In genomic region chr11:23565761-23566160, GRCm38 (mm10) we compare ENCODE assay signal across 9 mouse cellular contexts. TPM values are rescaled to one million over a fixed set of nuclear protein-coding genes. Genes with fewer than 3 reads are reported as not detected.
DNase-seq lines count a peak whose midpoint lies in the region; ATAC-seq and TF ChIP-seq lines count a peak whose summit lies in the region.
"Had no signal": no experiment of that assay in that cellular context is flagged by ENCODE, and none has a peak within 500 bp of the region (broad histone marks: within the 10 kb centered on the region; RNA-seq: fewer than 3 reads in every experiment).

No protein-coding gene starts in this region.

- no peak overlapping the region for H3K9ac ChIP-seq in forebrain, postnatal 0 days
- no peak overlapping the region for H3K9ac ChIP-seq in hindbrain, embryonic 13.5 days

- H3K27ac ChIP-seq in forebrain, postnatal 0 days (ENCODE audit: low read depth, low read length): no peak overlapping the region
- H3K27ac ChIP-seq in hindbrain, embryonic 13.5 days: no peak overlapping the region

- peak; percentile 73 for TF ChIP-seq CTCF in G1E (IDR thresholded peaks at IDR 0.05; ENCODE audit: low read depth, low read length)
- TF ChIP-seq CTCF in forebrain, postnatal 0 days (IDR thresholded peaks at IDR 0.05; ENCODE audit: low read depth): peak; percentile 81

- H3K4me2 ChIP-seq in forebrain, postnatal 0 days (ENCODE audit: low read depth): no peak overlapping the region
- H3K4me2 ChIP-seq in hindbrain, embryonic 13.5 days: no peak overlapping the region

- ATAC-seq in G1E (ENCODE audit: extremely low read depth, insufficient number of reproducible peaks, low FRiP score, poor library complexity, severe bottlenecking): no peak
- peak; percentile 90 for ATAC-seq in forebrain, postnatal 0 days
- ATAC-seq in hindbrain, embryonic 13.5 days (ENCODE audit: low FRiP score): peak; percentile 69; the same call in 1 of the 2 replicates

- no peaks in the 10 kb centered on the region for H3K9me3 ChIP-seq in G1E (replicated peaks)
- H3K9me3 ChIP-seq in forebrain, postnatal 0 days (ENCODE audit: low read length): no peaks in the 10 kb centered on the region
- H3K9me3 ChIP-seq in hindbrain, embryonic 13.5 days: no peaks in the 10 kb centered on the region

- 65% methylated on average over 6 of the region's 6 CpGs for WGBS in forebrain, postnatal 0 days
- 60% methylated on average over 6 of the region's 6 CpGs for WGBS in hindbrain, embryonic 13.5 days

- DNase-seq in G1E (ENCODE audit: low spot score): peak; percentile 26
- peak; percentile 71 for DNase-seq in c-Kit-positive CD71-positive TER-119-positive erythroid progenitor cells, embryonic 14.5 days (ENCODE audit: low spot score)
- peak; percentile 74 for DNase-seq in forebrain, postnatal 0 days
- DNase-seq in layer of hippocampus, postnatal 14 days (ENCODE audit: low spot score in 2 of 2): peak; percentile 80 to 82
- DNase-seq in lung, postnatal 25 days (ENCODE audit: low spot score): peak; percentile 70
- peak; percentile 46 for DNase-seq in retina, postnatal 7 days (ENCODE audit: low read depth, low spot score)
- peak; percentile 37 for DNase-seq in urinary bladder, adult 2 months (ENCODE audit: low spot score)

- no peaks in the 10 kb centered on the region for H3K27me3 ChIP-seq in G1E (ENCODE audit: insufficient read depth, low read length)
- H3K27me3 ChIP-seq in forebrain, postnatal 0 days (ENCODE audit: insufficient read depth, low read length): no peaks in the 10 kb centered on the region
- no peaks in the 10 kb centered on the region for H3K27me3 ChIP-seq in hindbrain, embryonic 13.5 days

- no peaks in the 10 kb centered on the region for H3K4me1 ChIP-seq in G1E (ENCODE audit: insufficient read depth, low read depth, low read length)
- H3K4me1 ChIP-seq in forebrain, postnatal 0 days (ENCODE audit: insufficient read depth): no peaks in the 10 kb centered on the region
- H3K4me1 ChIP-seq in hindbrain, embryonic 13.5 days (replicated peaks): no peaks in the 10 kb centered on the region

- H3K4me3 ChIP-seq in G1E (ENCODE audit: low read depth, low read length): no peak overlapping the region
- H3K4me3 ChIP-seq in forebrain, postnatal 0 days (ENCODE audit: low read depth, low read length): no peak overlapping the region
- no peak overlapping the region for H3K4me3 ChIP-seq in hindbrain, embryonic 13.5 days

- H3K36me3 ChIP-seq in G1E (replicated peaks): peaks cover 54% of the 10 kb centered on the region
- peaks cover 36% of the 10 kb centered on the region for H3K36me3 ChIP-seq in forebrain, postnatal 0 days (ENCODE audit: insufficient read depth)
- H3K36me3 ChIP-seq in hindbrain, embryonic 13.5 days: peaks cover 37% of the 10 kb centered on the region

RNA-seq across cellular contexts. Expression of gene 1700093K21Rik, which starts 44.8 kb away (rescaled TPM):
- total RNA-seq in G1E (2014; fragmentation: Nextera tagmentation) (not detected in 2 replicates), G1E (2017) (not detected in 2 replicates)
- not detected in 2 replicates for polyA plus RNA-seq in G1E (2012)
- total RNA-seq in forebrain, postnatal 0 days (2014; rRNA removed): 0.38 TPM in 1 of 2 replicates, not detected in the other
- polyA plus RNA-seq in forebrain, postnatal 0 days (2015; fragmentation: Nextera tagmentation; extraction: Ambion mirVana): 0.20 and 0.27 TPM in 2 replicates
- polyA plus RNA-seq in hindbrain, embryonic 13.5 days (2015; fragmentation: Nextera tagmentation; extraction: Ambion mirVana): 0.21 TPM in 1 of 2 replicates, not detected in the other
- not detected for total RNA-seq in layer of hippocampus, postnatal 14 days (2021)
- polyA plus RNA-seq in urinary bladder, adult 2 months (2012; rRNA removed): 0.44 and 0.61 TPM in 2 replicates
- polyA plus RNA-seq: liver, embryonic 16.5 days had no signal

Comparison
In these comparisons a context has a peak if more than half of its experiments do, and no peak if none do; other contexts are left out.
1. DNase-seq: peak in every context shown above with its lines; median percentile 81 in layer of hippocampus, postnatal 14 days; 74 in forebrain, postnatal 0 days; 71 in c-Kit-positive CD71-positive TER-119-positive erythroid progenitor cells, embryonic 14.5 days; 70 in lung, postnatal 25 days; 46 in retina, postnatal 7 days; 37 in urinary bladder, adult 2 months; 26 in G1E.